Mouse (Mus musculus): ENCODE measurements around the gene Mum1. TPM values are rescaled to one million over a fixed set of nuclear protein-coding genes. Genes with fewer than 3 reads are reported as not detected.

Gene Mum1
- 3.0 TPM for polyA plus RNA-seq (2014; fragmentation: Illumina TruSeq; extraction: RNeasy Lipid Tissue Mini Kit (QIAGEN cat#74804); ENCODE audit: low read depth, low replicate concordance)

GRCm38 (mm10) chr10:80226416-80227165 is at the start of gene Mum1:
TSS of gene Mum1 (plus strand) at chr10:80226434.

GRCm38 (mm10) chr10:80179068-80180051 is 46.9 kb upstream of the Mum1 start, which contains the start of gene Efna2:
TSS of gene Efna2 (plus strand) at chr10:80179482.

GRCm38 (mm10) chr10:80248971-80249640 is 22.9 kb downstream of the Mum1 start, which contains the start of gene Ndufs7:
TSS of gene Ndufs7 (plus strand) at chr10:80249121.

GRCm38 (mm10) chr10:80260642-80261584 is 34.7 kb downstream of the Mum1 start, which contains the start of the genes Gamt and Dazap1:
TSS of gene Gamt (minus strand) at chr10:80261012.
TSS of gene Dazap1 (plus strand) at chr10:80261486.

GRCm38 (mm10) chr10:80292251-80293146 is 66.3 kb downstream of the Mum1 start, which contains the start of gene Rps15:
TSS of gene Rps15 (plus strand) at chr10:80292453.

Other genes starting within 250 kb of the Mum1 start
- 0.40 TPM for gene Tmem259, start 242.1 kb upstream of the Mum1 start, polyA plus RNA-seq (2014; fragmentation: Illumina TruSeq; extraction: RNeasy Lipid Tissue Mini Kit (QIAGEN cat#74804); ENCODE audit: low read depth, low replicate concordance)
- gene Cnn2, start 237.8 kb upstream of the Mum1 start, polyA plus RNA-seq (2014; fragmentation: Illumina TruSeq; extraction: RNeasy Lipid Tissue Mini Kit (QIAGEN cat#74804); ENCODE audit: low read depth, low replicate concordance), result 3.0 TPM
- gene Abca7, start 229.9 kb upstream of the Mum1 start, polyA plus RNA-seq (2014; fragmentation: Illumina TruSeq; extraction: RNeasy Lipid Tissue Mini Kit (QIAGEN cat#74804); ENCODE audit: low read depth, low replicate concordance), result 0.12 TPM
- not detected for gene Arhgap45, start 209.8 kb upstream of the Mum1 start, polyA plus RNA-seq (2014; fragmentation: Illumina TruSeq; extraction: RNeasy Lipid Tissue Mini Kit (QIAGEN cat#74804); ENCODE audit: low read depth, low replicate concordance)
- gene Polr2e, start 186.6 kb upstream of the Mum1 start, polyA plus RNA-seq (2014; fragmentation: Illumina TruSeq; extraction: RNeasy Lipid Tissue Mini Kit (QIAGEN cat#74804); ENCODE audit: low read depth, low replicate concordance), result 0.32 TPM
- gene Gpx4, start 179.3 kb upstream of the Mum1 start, polyA plus RNA-seq (2014; fragmentation: Illumina TruSeq; extraction: RNeasy Lipid Tissue Mini Kit (QIAGEN cat#74804); ENCODE audit: low read depth, low replicate concordance), result 92.2 TPM
- gene Sbno2, start 120.9 kb upstream of the Mum1 start, polyA plus RNA-seq (2014; fragmentation: Illumina TruSeq; extraction: RNeasy Lipid Tissue Mini Kit (QIAGEN cat#74804); ENCODE audit: low read depth, low replicate concordance), result 0.24 TPM
- 3.9 TPM for gene Stk11, start 110.6 kb upstream of the Mum1 start, polyA plus RNA-seq (2014; fragmentation: Illumina TruSeq; extraction: RNeasy Lipid Tissue Mini Kit (QIAGEN cat#74804); ENCODE audit: low read depth, low replicate concordance)
- gene Atp5d, start 87.8 kb upstream of the Mum1 start, polyA plus RNA-seq (2014; fragmentation: Illumina TruSeq; extraction: RNeasy Lipid Tissue Mini Kit (QIAGEN cat#74804); ENCODE audit: low read depth, low replicate concordance), result 0.85 TPM
- gene Cbarp, start 85.6 kb upstream of the Mum1 start, polyA plus RNA-seq (2014; fragmentation: Illumina TruSeq; extraction: RNeasy Lipid Tissue Mini Kit (QIAGEN cat#74804); ENCODE audit: low read depth, low replicate concordance), result not detected
- gene Midn, start 78.2 kb upstream of the Mum1 start, polyA plus RNA-seq (2014; fragmentation: Illumina TruSeq; extraction: RNeasy Lipid Tissue Mini Kit (QIAGEN cat#74804); ENCODE audit: low read depth, low replicate concordance), result 5.1 TPM
- gene Cirbp, start 60.4 kb upstream of the Mum1 start, polyA plus RNA-seq (2014; fragmentation: Illumina TruSeq; extraction: RNeasy Lipid Tissue Mini Kit (QIAGEN cat#74804); ENCODE audit: low read depth, low replicate concordance), result 12.5 TPM
- not detected for gene 1600002K03Rik, start 53.5 kb upstream of the Mum1 start, polyA plus RNA-seq (2014; fragmentation: Illumina TruSeq; extraction: RNeasy Lipid Tissue Mini Kit (QIAGEN cat#74804); ENCODE audit: low read depth, low replicate concordance)
- gene Efna2, start 47.0 kb upstream of the Mum1 start, polyA plus RNA-seq (2014; fragmentation: Illumina TruSeq; extraction: RNeasy Lipid Tissue Mini Kit (QIAGEN cat#74804); ENCODE audit: low read depth, low replicate concordance), result 0.40 TPM
- gene Ndufs7, start 22.7 kb downstream of the Mum1 start, polyA plus RNA-seq (2014; fragmentation: Illumina TruSeq; extraction: RNeasy Lipid Tissue Mini Kit (QIAGEN cat#74804); ENCODE audit: low read depth, low replicate concordance), result 4.1 TPM
- gene Gamt, start 34.6 kb downstream of the Mum1 start, polyA plus RNA-seq (2014; fragmentation: Illumina TruSeq; extraction: RNeasy Lipid Tissue Mini Kit (QIAGEN cat#74804); ENCODE audit: low read depth, low replicate concordance), result 1.3 TPM
- gene Dazap1, start 35.1 kb downstream of the Mum1 start, polyA plus RNA-seq (2014; fragmentation: Illumina TruSeq; extraction: RNeasy Lipid Tissue Mini Kit (QIAGEN cat#74804); ENCODE audit: low read depth, low replicate concordance), result 13.7 TPM
- gene Rps15, start 66.0 kb downstream of the Mum1 start, polyA plus RNA-seq (2014; fragmentation: Illumina TruSeq; extraction: RNeasy Lipid Tissue Mini Kit (QIAGEN cat#74804); ENCODE audit: low read depth, low replicate concordance), result not detected
- gene Apc2, start 69.5 kb downstream of the Mum1 start, polyA plus RNA-seq (2014; fragmentation: Illumina TruSeq; extraction: RNeasy Lipid Tissue Mini Kit (QIAGEN cat#74804); ENCODE audit: low read depth, low replicate concordance), result not detected
- 0.73 TPM for gene 2310011J03Rik, start 94.1 kb downstream of the Mum1 start, polyA plus RNA-seq (2014; fragmentation: Illumina TruSeq; extraction: RNeasy Lipid Tissue Mini Kit (QIAGEN cat#74804); ENCODE audit: low read depth, low replicate concordance)
- not detected for gene Pcsk4, start 103.1 kb downstream of the Mum1 start, polyA plus RNA-seq (2014; fragmentation: Illumina TruSeq; extraction: RNeasy Lipid Tissue Mini Kit (QIAGEN cat#74804); ENCODE audit: low read depth, low replicate concordance)
- gene Reep6, start 103.5 kb downstream of the Mum1 start, polyA plus RNA-seq (2014; fragmentation: Illumina TruSeq; extraction: RNeasy Lipid Tissue Mini Kit (QIAGEN cat#74804); ENCODE audit: low read depth, low replicate concordance), result 1.3 TPM
- gene Adamtsl5, start 122.0 kb downstream of the Mum1 start, polyA plus RNA-seq (2014; fragmentation: Illumina TruSeq; extraction: RNeasy Lipid Tissue Mini Kit (QIAGEN cat#74804); ENCODE audit: low read depth, low replicate concordance), result 0.12 TPM
- gene Plk5, start 130.0 kb downstream of the Mum1 start, polyA plus RNA-seq (2014; fragmentation: Illumina TruSeq; extraction: RNeasy Lipid Tissue Mini Kit (QIAGEN cat#74804); ENCODE audit: low read depth, low replicate concordance), result not detected
- gene Mex3d, start 161.2 kb downstream of the Mum1 start, polyA plus RNA-seq (2014; fragmentation: Illumina TruSeq; extraction: RNeasy Lipid Tissue Mini Kit (QIAGEN cat#74804); ENCODE audit: low read depth, low replicate concordance), result 2.8 TPM
- not detected for gene Mbd3, start 173.1 kb downstream of the Mum1 start, polyA plus RNA-seq (2014; fragmentation: Illumina TruSeq; extraction: RNeasy Lipid Tissue Mini Kit (QIAGEN cat#74804); ENCODE audit: low read depth, low replicate concordance)
- gene Uqcr11, start 180.4 kb downstream of the Mum1 start, polyA plus RNA-seq (2014; fragmentation: Illumina TruSeq; extraction: RNeasy Lipid Tissue Mini Kit (QIAGEN cat#74804); ENCODE audit: low read depth, low replicate concordance), result not detected
- 1.3 TPM for gene Tcf3, start 207.2 kb downstream of the Mum1 start, polyA plus RNA-seq (2014; fragmentation: Illumina TruSeq; extraction: RNeasy Lipid Tissue Mini Kit (QIAGEN cat#74804); ENCODE audit: low read depth, low replicate concordance)